Mouse (Mus musculus) neural tube, embryonic 15.5 days (tissue): ENCODE data around the gene Pwp2. TPM values are rescaled to one million over a fixed set of nuclear protein-coding genes. Genes with fewer than 3 reads are reported as not detected.
"Not testable (repeated sequence)": the region's sequence is repeated elsewhere in the genome, so short reads cannot be mapped to it uniquely, and the experiment has no call there.

Source experiments
- ATAC-seq: fragments of 200-750 bp; cut with Nextera tagmentation; 2 replicates; pipeline ENCODE4 v1.8.0; 2017; ENCODE audit warnings: mild to moderate bottlenecking, moderate TSS enrichment, moderate library complexity; ENCODE audit not compliant: low FRiP score
- H3K27ac ChIP-seq: fragments of 300-500 bp; sonication (generic); replicated peaks from 2 replicates; pipeline ENCODE4 v1.5.1; 2015; ENCODE audit warnings: mild to moderate bottlenecking, inconsistent platforms
- H3K27me3 ChIP-seq: fragments of 300-500 bp; sonication (generic); replicated peaks from 2 replicates; pipeline ENCODE4 v1.6.1; 2015; ENCODE audit warnings: inconsistent platforms
- H3K36me3 ChIP-seq: fragments of 300-500 bp; sonication (generic); 2 replicates; pipeline ENCODE4 v1.6.1; 2015; ENCODE audit warnings: inconsistent platforms
- H3K4me1 ChIP-seq: fragments of 300-500 bp; sonication (generic); 2 replicates; pipeline ENCODE4 v1.6.1; 2015; ENCODE audit warnings: inconsistent platforms
- H3K4me2 ChIP-seq: fragments of 300-500 bp; sonication (generic); 2 replicates; pipeline ENCODE4 v1.6.1; 2015; ENCODE audit warnings: inconsistent platforms, mild to moderate bottlenecking, moderate library complexity
- H3K4me3 ChIP-seq: fragments of 300-500 bp; sonication (generic); replicated peaks from 2 replicates; pipeline ENCODE4 v1.5.1; 2015; ENCODE audit warnings: mild to moderate bottlenecking, inconsistent platforms
- H3K9ac ChIP-seq: fragments of 300-500 bp; sonication (generic); replicated peaks from 2 replicates; pipeline ENCODE4 v1.6.1; 2015; ENCODE audit warnings: mild to moderate bottlenecking, inconsistent platforms
- H3K9me3 ChIP-seq: fragments of 300-500 bp; sonication (generic); replicated peaks from 2 replicates; pipeline ENCODE4 v1.6.1; 2016; ENCODE audit warnings: inconsistent platforms
- WGBS: fragments of 180-500 bp; shearing (Covaris S2); methylation state at CpG from one replicate; pipeline ENCODE4 v1.1.7; 2015; ENCODE audit warnings: mixed read lengths; 5-methylcytosine and 5-hydroxymethylcytosine counted together
- polyA plus RNA-seq: library from polyadenylated mRNA; unstranded; fragments of >200 nt; fragmentation: Nextera tagmentation; extraction: Ambion mirVana; gene quantifications from 2 replicates; pipeline ENCODE4 v1.2.1, GENCODE M21; 2015

The Pwp2 gene
- polyA plus RNA-seq, 1 experiment from 2014 or later = 14.8 TPM

DNA sequence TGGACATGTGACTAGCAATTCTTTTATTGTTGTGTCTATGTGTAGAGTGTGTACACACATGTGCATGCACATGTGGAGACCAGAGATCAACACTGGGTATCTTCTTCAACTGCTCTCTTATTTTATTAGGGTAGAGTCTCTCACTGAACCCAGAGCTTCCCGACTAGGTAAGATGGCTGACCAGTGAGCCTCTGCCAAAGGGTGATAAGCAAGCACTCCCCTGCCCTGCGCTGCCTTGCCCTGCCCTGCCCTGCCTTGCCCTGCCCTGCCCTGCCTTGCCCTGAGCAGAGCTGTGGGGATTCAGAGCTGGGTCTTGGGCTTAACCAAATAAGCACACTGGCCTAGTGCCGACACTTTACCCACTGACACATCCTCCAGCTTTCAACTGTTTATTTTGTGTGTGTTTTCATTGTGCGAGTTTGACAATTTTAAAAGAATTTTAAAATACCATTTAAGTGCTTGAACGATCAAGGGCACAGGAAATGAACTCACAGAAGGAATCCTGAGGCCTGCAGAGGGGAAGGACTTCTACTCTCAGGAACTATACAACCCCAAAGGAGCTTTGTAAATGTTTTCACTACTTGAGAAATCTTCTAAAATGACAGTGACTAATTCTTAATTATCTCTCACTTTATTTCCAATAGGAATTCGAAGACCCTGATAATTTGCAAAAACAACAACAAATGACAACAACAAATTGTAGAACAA, 31.6 kb upstream of the Pwp2 start:
- no peak for ATAC-seq
- H3K27ac ChIP-seq = no peak overlapping the region
- WGBS = 91% methylated on average over 6 of the region's 6 CpGs
- H3K27me3 ChIP-seq = no peaks in the 10 kb centered on the region
- no peaks in the 10 kb centered on the region for H3K4me1 ChIP-seq
- no peak overlapping the region for H3K4me3 ChIP-seq
- no peak overlapping the region for H3K9ac ChIP-seq
- H3K36me3 ChIP-seq = peaks cover 88% of the 10 kb centered on the region
- no peaks in the 10 kb centered on the region for H3K9me3 ChIP-seq
- no peak overlapping the region for H3K4me2 ChIP-seq

DNA sequence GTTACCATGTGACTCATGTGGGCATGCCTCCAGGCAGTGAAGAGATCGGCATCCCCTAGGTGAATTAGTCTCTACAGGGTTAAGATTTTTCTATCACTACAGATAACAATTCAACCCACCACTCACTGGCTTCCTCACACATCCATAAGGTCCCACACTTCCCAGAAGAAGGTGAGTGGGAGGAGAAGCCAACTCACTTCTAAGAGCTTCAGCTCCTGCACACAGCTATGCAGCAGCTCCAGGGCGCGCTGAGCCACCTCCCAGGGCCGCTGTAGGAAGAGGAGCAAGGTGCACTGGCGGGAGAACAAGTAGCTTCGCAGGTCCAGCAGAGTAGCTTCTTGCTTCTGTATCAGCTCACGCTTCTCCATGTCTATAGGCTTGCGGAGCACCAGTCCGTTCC, 29.4 kb upstream of the Pwp2 start:
- Histone ChIP-seq H3K9ac (no peak overlapping the region), H3K9me3 (no peaks in the 10 kb centered on the region), H3K4me1 (no peaks in the 10 kb centered on the region), H3K4me2 (no peak overlapping the region), H3K4me3 (no peak overlapping the region), H3K36me3 (peaks cover 95% of the 10 kb centered on the region), H3K27me3 (no peaks in the 10 kb centered on the region), H3K27ac (no peak overlapping the region)
- 97% methylated on average over 9 of the region's 9 CpGs for WGBS
- no peak for ATAC-seq

DNA sequence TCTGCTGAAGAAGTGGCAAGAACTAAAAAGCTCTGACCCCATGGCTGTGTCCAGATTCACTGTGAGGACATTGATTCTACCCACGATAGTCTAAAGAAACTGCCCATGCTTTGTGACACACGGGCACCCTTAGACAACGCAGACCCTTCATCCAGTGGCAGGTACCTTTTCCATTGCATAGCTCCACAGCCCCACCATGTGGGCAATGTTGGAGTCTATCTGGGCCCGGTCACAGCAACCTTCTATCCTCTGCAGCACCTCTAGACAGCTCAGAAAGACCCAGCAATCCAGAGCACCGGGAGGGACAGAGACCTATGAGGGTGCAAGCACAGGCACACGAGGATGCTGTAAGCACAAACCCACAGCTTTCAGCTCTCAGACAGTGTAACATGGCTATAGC, 26.4 kb upstream of the Pwp2 start:
- no peak overlapping the region for H3K9ac ChIP-seq
- H3K36me3 ChIP-seq = peaks cover 96% of the 10 kb centered on the region
- no peaks in the 10 kb centered on the region for H3K4me1 ChIP-seq
- no peak for ATAC-seq
- no peak overlapping the region for H3K4me3 ChIP-seq
- H3K27ac ChIP-seq = no peak overlapping the region
- H3K4me2 ChIP-seq = no peak overlapping the region
- no peaks in the 10 kb centered on the region for H3K9me3 ChIP-seq
- H3K27me3 ChIP-seq = no peaks in the 10 kb centered on the region
- WGBS = 70% methylated on average over 6 of the region's 6 CpGs

GRCm38 (mm10) chr10:78201182-78201581, 16.2 kb upstream of the Pwp2 start:
- ATAC-seq = no peak
- H3K4me3 ChIP-seq = no peak overlapping the region
- H3K4me2 ChIP-seq = no peak overlapping the region
- peaks cover 98% of the 10 kb centered on the region for H3K36me3 ChIP-seq
- H3K27me3 ChIP-seq = no peaks in the 10 kb centered on the region
- H3K9me3 ChIP-seq = no peaks in the 10 kb centered on the region
- no peak overlapping the region for H3K27ac ChIP-seq
- H3K4me1 ChIP-seq = no peaks in the 10 kb centered on the region
- no peak overlapping the region for H3K9ac ChIP-seq
- WGBS = 96% methylated on average over 4 of the region's 4 CpGs

DNA sequence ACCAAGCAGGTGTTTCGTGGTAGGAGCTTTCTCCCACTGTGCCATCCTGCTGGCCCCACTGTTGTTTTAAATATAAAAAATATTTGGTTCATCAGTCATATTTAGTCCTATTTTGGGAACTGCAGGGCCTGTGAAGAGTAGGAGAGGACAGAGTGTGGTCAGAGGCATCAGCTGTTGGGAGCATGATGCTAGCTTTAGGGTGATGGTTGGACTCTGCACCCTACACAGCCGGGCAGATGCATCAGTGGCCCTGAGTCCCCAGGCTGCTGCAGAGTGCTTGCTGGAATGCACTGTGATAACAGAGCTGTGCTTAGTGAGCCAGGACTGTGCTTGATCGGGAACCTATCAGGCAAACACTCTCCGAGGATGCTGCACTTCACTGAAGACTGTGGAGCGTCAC, 8.0 kb upstream of the Pwp2 start:
- H3K4me1 ChIP-seq = no peaks in the 10 kb centered on the region
- H3K9ac ChIP-seq = no peak overlapping the region
- no peak overlapping the region for H3K4me2 ChIP-seq
- H3K9me3 ChIP-seq = no peaks in the 10 kb centered on the region
- no peak for ATAC-seq
- peaks cover 99% of the 10 kb centered on the region for H3K36me3 ChIP-seq
- no peak overlapping the region for H3K4me3 ChIP-seq
- H3K27ac ChIP-seq = no peak overlapping the region
- WGBS = 96% methylated on average over 5 of the region's 5 CpGs
- no peaks in the 10 kb centered on the region for H3K27me3 ChIP-seq

DNA sequence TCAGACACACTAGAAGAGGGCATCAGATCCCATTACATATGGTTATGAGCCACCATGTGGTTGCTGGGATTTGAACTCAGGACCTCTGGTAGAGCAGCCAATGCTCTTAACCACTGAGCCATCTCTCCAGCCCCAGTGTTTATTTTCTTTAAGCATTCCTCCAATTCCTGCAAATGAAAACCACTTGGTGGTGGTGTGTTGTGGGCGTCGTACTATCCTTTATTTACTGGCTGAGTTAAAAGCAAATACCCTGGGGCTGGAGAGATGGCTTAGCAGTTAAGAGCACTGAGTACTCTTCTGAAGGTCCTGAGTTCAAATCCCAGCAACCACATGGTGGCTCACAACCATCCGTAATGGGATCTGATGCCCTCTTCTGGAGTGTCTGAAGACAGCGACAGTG, 1.1 kb upstream of the Pwp2 start:
- not testable (repeated sequence) for ATAC-seq
- H3K36me3 ChIP-seq = peaks cover 57% of the 10 kb centered on the region
- 92% methylated on average over 4 of the region's 4 CpGs for WGBS

DNA sequence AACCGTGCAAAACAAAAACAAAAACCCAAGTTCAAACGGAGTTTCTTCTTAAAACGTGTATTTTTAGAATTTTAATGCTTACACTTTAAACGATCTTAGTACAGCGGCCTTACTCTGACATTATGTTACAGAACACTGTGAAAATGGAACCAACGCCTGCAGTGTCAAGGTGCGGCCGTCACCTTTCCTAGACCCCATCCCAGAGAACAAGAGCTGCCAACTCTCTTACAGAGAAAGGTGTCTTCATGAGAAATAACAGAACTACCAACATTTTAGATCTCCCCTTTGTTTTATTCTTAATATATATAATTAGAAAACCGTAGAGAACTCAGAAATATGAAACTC, 404 bp upstream of the Pwp2 start:
- Histone ChIP-seq H3K4me1 (peaks cover 19% of the 10 kb centered on the region), H3K4me2 (peak overlapping the region; percentile 97), H3K4me3 (peak overlapping the region; percentile 82), H3K9me3 (no peaks in the 10 kb centered on the region), H3K9ac (peak overlapping the region; percentile 53), H3K27me3 (no peaks in the 10 kb centered on the region), H3K27ac (peak overlapping the region; percentile 79), H3K36me3 (peaks cover 58% of the 10 kb centered on the region)
- WGBS = 27% methylated on average over 9 of the region's 9 CpGs
- no peak for ATAC-seq

More for the DNA sequence above, 1.1 kb upstream of the Pwp2 start:
- H3K27ac ChIP-seq, H3K27me3 ChIP-seq, H3K9ac ChIP-seq, H3K4me2 ChIP-seq, H3K9me3 ChIP-seq, H3K4me3 ChIP-seq: not testable (repeated sequence)
- peaks cover 19% of the 10 kb centered on the region for H3K4me1 ChIP-seq

- Histone ChIP-seq H3K9ac (no peak overlapping the region), H3K4me3 (no peak overlapping the region), H3K9me3 (no peaks in the 10 kb centered on the region), H3K27me3 (no peaks in the 10 kb centered on the region), H3K4me2 (no peak overlapping the region), H3K4me1 (peaks cover 19% of the 10 kb centered on the region), H3K27ac (no peak overlapping the region), H3K36me3 (peaks cover 58% of the 10 kb centered on the region)
- WGBS = 85% methylated on average over 3 of the region's 3 CpGs
- ATAC-seq = no peak
These were observed 1.4 kb downstream of the Pwp2 start for GRCm38 (mm10) chr10:78183577-78183976.

DNA sequence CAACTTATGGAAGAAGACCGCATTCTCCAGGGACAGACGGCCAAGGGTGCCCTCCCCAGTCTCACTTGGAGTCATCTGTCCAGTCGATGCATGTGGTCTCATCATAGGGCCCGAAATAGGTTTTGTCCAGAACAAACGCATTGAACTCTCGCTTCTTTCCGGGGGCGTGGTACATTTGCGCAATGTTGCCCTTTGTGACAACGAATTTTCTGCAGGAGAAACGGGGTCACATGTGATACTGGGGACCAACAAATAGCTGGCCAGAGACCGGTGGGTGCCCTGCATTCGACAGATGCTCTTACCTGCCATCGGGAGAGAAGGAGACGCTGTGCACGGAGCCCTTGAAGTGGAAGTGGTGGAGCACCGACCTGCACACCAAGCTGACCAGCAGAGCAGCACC, 2.6 kb downstream of the Pwp2 start:
- no peak for ATAC-seq

DNA sequence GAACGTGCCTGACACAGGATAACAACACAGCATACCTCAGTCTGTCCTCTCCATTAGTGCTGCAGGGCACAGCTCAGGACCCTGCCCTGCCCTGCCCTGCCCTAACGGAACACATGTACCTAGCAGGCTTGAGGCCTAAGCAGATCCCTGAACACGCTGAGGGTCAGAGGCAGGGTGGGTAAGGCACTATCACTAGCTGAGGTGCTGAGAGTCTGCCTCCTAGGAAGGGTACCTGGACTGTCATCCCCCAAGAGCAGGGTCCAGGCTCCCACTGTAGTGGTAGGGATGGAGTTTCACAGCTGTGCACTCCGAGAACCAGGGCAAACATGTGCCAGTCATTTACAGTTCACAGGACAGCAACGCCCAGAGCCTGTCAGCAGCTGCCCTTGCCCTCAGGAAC, 10.5 kb downstream of the Pwp2 start:
- no peak overlapping the region for H3K4me3 ChIP-seq
- 90% methylated on average over 5 of the region's 5 CpGs for WGBS
- ATAC-seq = no peak
- no peak overlapping the region for H3K9ac ChIP-seq
- no peaks in the 10 kb centered on the region for H3K9me3 ChIP-seq
- peaks cover 89% of the 10 kb centered on the region for H3K36me3 ChIP-seq
- H3K4me1 ChIP-seq = peaks cover 8% of the 10 kb centered on the region
- H3K27ac ChIP-seq = no peak overlapping the region
- H3K4me2 ChIP-seq = no peak overlapping the region
- no peaks in the 10 kb centered on the region for H3K27me3 ChIP-seq

More for the DNA sequence above, 2.6 kb downstream of the Pwp2 start:
- peaks cover 58% of the 10 kb centered on the region for H3K36me3 ChIP-seq
- no peak overlapping the region for H3K9ac ChIP-seq
- H3K4me3 ChIP-seq = no peak overlapping the region
- 95% methylated on average over 17 of the region's 17 CpGs for WGBS
- H3K4me2 ChIP-seq = no peak overlapping the region
- H3K27me3 ChIP-seq = no peaks in the 10 kb centered on the region
- no peaks in the 10 kb centered on the region for H3K9me3 ChIP-seq
- H3K4me1 ChIP-seq = peaks cover 19% of the 10 kb centered on the region
- H3K27ac ChIP-seq = no peak overlapping the region

- WGBS = 93% methylated on average over 9 of the region's 9 CpGs
- no peak overlapping the region for H3K4me2 ChIP-seq
- H3K4me3 ChIP-seq = no peak overlapping the region
- H3K36me3 ChIP-seq = peaks cover 73% of the 10 kb centered on the region
- ATAC-seq = no peak
- no peak overlapping the region for H3K27ac ChIP-seq
- H3K27me3 ChIP-seq = no peaks in the 10 kb centered on the region
- H3K9me3 ChIP-seq = no peaks in the 10 kb centered on the region
- peaks cover 32% of the 10 kb centered on the region for H3K4me1 ChIP-seq
- no peak overlapping the region for H3K9ac ChIP-seq
These were observed 13.4 kb downstream of the Pwp2 start for GRCm38 (mm10) chr10:78171581-78171980.

DNA sequence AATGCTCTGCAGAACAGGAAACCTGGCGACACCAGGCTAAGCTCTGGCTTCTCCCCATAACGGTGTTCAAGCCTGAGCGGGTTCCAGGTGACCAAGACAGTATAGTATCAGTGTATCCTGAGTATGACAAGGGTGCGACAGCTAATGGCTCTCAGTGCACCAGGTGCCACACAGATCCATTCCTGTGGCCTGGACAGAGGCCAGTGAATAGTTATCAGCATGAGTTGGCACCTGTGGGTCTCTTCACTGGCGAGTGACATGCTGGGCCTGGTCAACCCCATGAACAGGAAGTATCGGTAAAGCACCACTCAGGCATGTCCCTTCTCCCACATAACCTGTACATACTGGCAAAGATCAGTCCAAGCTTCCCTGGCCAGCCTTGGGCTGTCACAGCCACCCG, 13.9 kb downstream of the Pwp2 start:
- no peak for ATAC-seq
- Histone ChIP-seq H3K27ac (no peak overlapping the region), H3K9ac (no peak overlapping the region), H3K4me1 (peaks cover 34% of the 10 kb centered on the region), H3K36me3 (peaks cover 72% of the 10 kb centered on the region), H3K27me3 (no peaks in the 10 kb centered on the region), H3K9me3 (no peaks in the 10 kb centered on the region), H3K4me2 (no peak overlapping the region), H3K4me3 (no peak overlapping the region)
- whole genome bisulfite sequencing = 96% methylated on average over 7 of the region's 7 CpGs
